Comparison of ENCODE assay signal across 12 mouse cellular contexts in the genomic region with DNA sequence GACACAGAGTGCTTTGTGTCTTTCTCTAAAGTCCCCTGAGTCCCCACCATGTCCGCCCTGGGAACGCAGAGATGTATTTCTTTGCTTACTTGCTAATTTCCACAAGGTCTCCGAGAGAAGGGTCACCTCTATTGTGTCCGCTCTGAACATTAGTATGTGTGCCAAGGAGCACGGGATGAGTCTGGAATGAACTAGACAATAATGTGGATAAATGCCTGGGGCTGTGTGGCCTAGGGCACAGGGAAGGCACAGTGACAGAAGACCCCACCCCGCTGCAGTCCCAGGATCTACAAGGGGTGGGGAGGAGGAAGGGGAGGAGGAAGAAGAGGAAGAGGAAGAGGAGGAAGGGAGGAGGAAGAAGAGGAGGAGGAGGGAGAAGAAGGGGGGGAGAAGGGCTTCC. TPM values are rescaled to one million over a fixed set of nuclear protein-coding genes. Genes with fewer than 3 reads are reported as not detected.
DNase-seq lines count a peak whose midpoint lies in the region; ATAC-seq and TF ChIP-seq lines count a peak whose summit lies in the region.
"Had no signal": no experiment of that assay in that cellular context is flagged by ENCODE, and none has a peak within 500 bp of the region (broad histone marks: within the 10 kb centered on the region; RNA-seq: fewer than 3 reads in every experiment).

No protein-coding gene starts in this region.

- H3K4me1 ChIP-seq in hindbrain, embryonic 12.5 days = peaks cover 29% of the 10 kb centered on the region
- 0 out of 2 replicates have a peak, but pooled peaks cover 11% of the 10 kb centered on the region for H3K4me1 ChIP-seq in hindbrain, embryonic 14.5 days (replicated peaks; ENCODE audit: control insufficient read depth, insufficient read depth, low read length)
- H3K4me1 ChIP-seq in embryonic facial prominence, embryonic 14.5 days (ENCODE audit: control insufficient read depth, insufficient read depth, low read length) = peaks cover 46% of the 10 kb centered on the region
- H3K4me1 ChIP-seq in hindbrain, embryonic 15.5 days (replicated peaks) = peaks cover 12% of the 10 kb centered on the region; the same call in 1 of the 2 replicates
- peaks cover 55% of the 10 kb centered on the region for H3K4me1 ChIP-seq in limb, embryonic 10.5 days
- H3K4me1 ChIP-seq in cerebellum, adult 2 months (ENCODE audit: control insufficient read depth, insufficient read depth, low read length) = no peaks in the 10 kb centered on the region

- TF ChIP-seq CTCF in cerebellum, adult 2 months (IDR thresholded peaks at IDR 0.05; ENCODE audit: borderline replicate concordance, insufficient read depth, low read depth, low read length) = no peak

- no peak overlapping the region for H3K9ac ChIP-seq in hindbrain, embryonic 12.5 days
- H3K9ac ChIP-seq in hindbrain, embryonic 14.5 days = no peak overlapping the region
- no peak overlapping the region for H3K9ac ChIP-seq in embryonic facial prominence, embryonic 14.5 days (ENCODE audit: low read depth, low read length)
- no peak overlapping the region for H3K9ac ChIP-seq in hindbrain, embryonic 15.5 days
- H3K9ac ChIP-seq: embryonic facial prominence, embryonic 13.5 days; liver, embryonic 14.5 days; midbrain, embryonic 15.5 days had no signal

- no peak for DNase-seq in hindbrain, embryonic 14.5 days (ENCODE audit: low spot score)
- DNase-seq in embryonic facial prominence, embryonic 14.5 days (ENCODE audit: low spot score) = no peak
- no peak for DNase-seq in limb, embryonic 10.5 days (ENCODE audit: low spot score)
- DNase-seq in cerebellum, adult 2 months = no peak
- no peak for DNase-seq in cerebellum, adult 11-12 months

- H3K27me3 ChIP-seq in hindbrain, embryonic 12.5 days = no peaks in the 10 kb centered on the region; the same call in 1 of the 2 replicates
- no peaks in the 10 kb centered on the region for H3K27me3 ChIP-seq in hindbrain, embryonic 14.5 days (ENCODE audit: control insufficient read depth, insufficient read depth, low read length)
- H3K27me3 ChIP-seq in embryonic facial prominence, embryonic 14.5 days (replicated peaks; ENCODE audit: control insufficient read depth, insufficient read depth, low read length) = no peaks in the 10 kb centered on the region
- H3K27me3 ChIP-seq in hindbrain, embryonic 15.5 days = no peaks in the 10 kb centered on the region
- H3K27me3 ChIP-seq in limb, embryonic 10.5 days (ENCODE audit: low read depth, poor library complexity, severe bottlenecking) = no peaks in the 10 kb centered on the region
- H3K27me3 ChIP-seq in cerebellum, adult 2 months (ENCODE audit: control insufficient read depth, insufficient read depth, low read length) = no peaks in the 10 kb centered on the region
- H3K27me3 ChIP-seq: embryonic facial prominence, embryonic 13.5 days; midbrain, embryonic 15.5 days had no signal

- no peaks in the 10 kb centered on the region for H3K9me3 ChIP-seq in hindbrain, embryonic 12.5 days (replicated peaks)
- H3K9me3 ChIP-seq in hindbrain, embryonic 14.5 days (ENCODE audit: control insufficient read depth, low read length) = no peaks in the 10 kb centered on the region
- H3K9me3 ChIP-seq in embryonic facial prominence, embryonic 14.5 days (ENCODE audit: control insufficient read depth, low read length) = no peaks in the 10 kb centered on the region
- no peaks in the 10 kb centered on the region for H3K9me3 ChIP-seq in hindbrain, embryonic 15.5 days
- H3K9me3 ChIP-seq in limb, embryonic 10.5 days (replicated peaks) = no peaks in the 10 kb centered on the region
- H3K9me3 ChIP-seq: embryonic facial prominence, embryonic 13.5 days; midbrain, embryonic 15.5 days had no signal

- H3K4me3 ChIP-seq in hindbrain, embryonic 12.5 days = no peak overlapping the region
- no peak overlapping the region for H3K4me3 ChIP-seq in hindbrain, embryonic 14.5 days (replicated peaks; ENCODE audit: low read length)
- no peak overlapping the region for H3K4me3 ChIP-seq in embryonic facial prominence, embryonic 14.5 days (ENCODE audit: low read depth, low read length)
- H3K4me3 ChIP-seq in hindbrain, embryonic 15.5 days = no peak overlapping the region
- no peak overlapping the region for H3K4me3 ChIP-seq in limb, embryonic 10.5 days
- H3K4me3 ChIP-seq in cerebellum, adult 2 months (replicated peaks; ENCODE audit: insufficient read depth, low read depth, low read length) = no peak overlapping the region
- H3K4me3 ChIP-seq: embryonic facial prominence, embryonic 13.5 days; midbrain, embryonic 15.5 days had no signal

- H3K36me3 ChIP-seq in hindbrain, embryonic 12.5 days = no peaks in the 10 kb centered on the region
- H3K36me3 ChIP-seq in hindbrain, embryonic 14.5 days (replicated peaks; ENCODE audit: control insufficient read depth, insufficient read depth) = no peaks in the 10 kb centered on the region
- no peaks in the 10 kb centered on the region for H3K36me3 ChIP-seq in embryonic facial prominence, embryonic 14.5 days (ENCODE audit: control insufficient read depth, insufficient read depth, low read length)
- no peaks in the 10 kb centered on the region for H3K36me3 ChIP-seq in hindbrain, embryonic 15.5 days
- H3K36me3 ChIP-seq in limb, embryonic 10.5 days = no peaks in the 10 kb centered on the region
- H3K36me3 ChIP-seq: embryonic facial prominence, embryonic 13.5 days; midbrain, embryonic 15.5 days had no signal

- 0 out of 2 replicates have a peak overlapping the region, but pooled peaks have one; percentile 8 for H3K27ac ChIP-seq in hindbrain, embryonic 12.5 days
- no peak overlapping the region for H3K27ac ChIP-seq in hindbrain, embryonic 14.5 days
- peak overlapping the region; percentile 13; the same call in 1 of the 2 replicates for H3K27ac ChIP-seq in embryonic facial prominence, embryonic 14.5 days (replicated peaks; ENCODE audit: low read depth, low read length)
- H3K27ac ChIP-seq in hindbrain, embryonic 15.5 days (replicated peaks) = no peak overlapping the region
- H3K27ac ChIP-seq in limb, embryonic 10.5 days = peak overlapping the region; percentile 56; the same call in 1 of the 2 replicates
- H3K27ac ChIP-seq in cerebellum, adult 2 months (ENCODE audit: insufficient read depth, low read length) = no peak overlapping the region
- H3K27ac ChIP-seq: liver, embryonic 14.5 days; midbrain, embryonic 15.5 days had no signal

- no peak for TF ChIP-seq POLR2A in cerebellum, adult 2 months (IDR thresholded peaks at IDR 0.05; ENCODE audit: borderline replicate concordance, insufficient read depth, low read length)

- 44% methylated on average over 6 of the region's 6 CpGs for whole genome bisulfite sequencing in hindbrain, embryonic 12.5 days
- WGBS in hindbrain, embryonic 14.5 days = 27% methylated on average over 6 of the region's 6 CpGs
- WGBS in embryonic facial prominence, embryonic 14.5 days = 52% methylated on average over 6 of the region's 6 CpGs
- 32% methylated on average over 6 of the region's 6 CpGs for WGBS in hindbrain, embryonic 15.5 days
- 92% methylated on average over 6 of the region's 6 CpGs for WGBS in limb, embryonic 10.5 days
- 63% methylated on average over 6 of the region's 6 CpGs for WGBS in cerebellum, adult 2 months

- 0 out of 2 replicates have a peak, but pooled peaks have one; percentile 56 for ATAC-seq in hindbrain, embryonic 12.5 days (ENCODE audit: low FRiP score)
- ATAC-seq in hindbrain, embryonic 14.5 days (ENCODE audit: low FRiP score) = no peak
- no peak for ATAC-seq in embryonic facial prominence, embryonic 14.5 days (ENCODE audit: low read depth)
- peak; percentile 51; the same call in 1 of the 2 replicates for ATAC-seq in hindbrain, embryonic 15.5 days (ENCODE audit: low FRiP score, low read depth)
- ATAC-seq in erythroblast, adult 5-6 weeks (replicated peaks; ENCODE audit: low FRiP score, poor library complexity, severe bottlenecking) = no peak
- ATAC-seq: inflammation-experienced regulatory T-cells, adult 6 months; midbrain, embryonic 15.5 days had no signal

- H3K4me2 ChIP-seq in hindbrain, embryonic 12.5 days (replicated peaks) = no peak overlapping the region
- no peak overlapping the region for H3K4me2 ChIP-seq in hindbrain, embryonic 14.5 days (replicated peaks)
- no peak overlapping the region for H3K4me2 ChIP-seq in embryonic facial prominence, embryonic 14.5 days (ENCODE audit: low read depth, low read length)
- no peak overlapping the region for H3K4me2 ChIP-seq in hindbrain, embryonic 15.5 days
- H3K4me2 ChIP-seq: embryonic facial prominence, embryonic 13.5 days; midbrain, embryonic 15.5 days had no signal

RNA-seq across cellular contexts. Expression of a gene that starts 3.8 kb away (rescaled TPM):
- 2.6 and 2.9 TPM in 2 replicates for polyA plus RNA-seq in hindbrain, embryonic 12.5 days (2016; fragmentation: Nextera tagmentation; extraction: Ambion mirVana)
- 2.9 and 3.3 TPM in 2 replicates for polyA plus RNA-seq in hindbrain, embryonic 14.5 days (2014; fragmentation: Nextera tagmentation; extraction: Ambion mirVana)
- 3.0 TPM in 2 replicates for polyA plus RNA-seq in embryonic facial prominence, embryonic 14.5 days (2014; fragmentation: Nextera tagmentation; extraction: Ambion mirVana)
- 3.0 and 3.1 TPM in 2 replicates for polyA plus RNA-seq in hindbrain, embryonic 15.5 days (2015; fragmentation: Nextera tagmentation; extraction: Ambion mirVana)
- 1.2 and 2.4 TPM in 2 replicates for polyA plus RNA-seq in limb, embryonic 10.5 days (2016; fragmentation: Nextera tagmentation; extraction: Ambion mirVana)
- polyA plus RNA-seq in cerebellum, adult 2 months (2012; rRNA removed) = 3.6 and 4.7 TPM in 2 replicates
- total RNA-seq in erythroblast, adult 5-6 weeks (2015; ENCODE audit: low replicate concordance) = 5.6 and 11.1 TPM in 2 replicates
- total RNA-seq in erythroblast, adult 5-6 weeks (2017; ENCODE audit: low replicate concordance) = 7.5 and 10.3 TPM in 2 replicates

Comparison
In these comparisons a context has a peak if more than half of its experiments do, and no peak if none do; other contexts are left out.
1. ATAC-seq: peak in hindbrain, embryonic 12.5 days (single experiment) and hindbrain, embryonic 15.5 days (single experiment); none in hindbrain, embryonic 14.5 days (single experiment), embryonic facial prominence, embryonic 14.5 days (single experiment) and erythroblast, adult 5-6 weeks (single experiment).
2. H3K27ac ChIP-seq: peak in hindbrain, embryonic 12.5 days (single experiment), embryonic facial prominence, embryonic 14.5 days (single experiment) and limb, embryonic 10.5 days (single experiment); none in hindbrain, embryonic 14.5 days (single experiment), hindbrain, embryonic 15.5 days (single experiment) and cerebellum, adult 2 months (single experiment).